Mouse (Mus musculus): ENCODE results near the gene Fam193a. TPM values are rescaled to one million over a fixed set of nuclear protein-coding genes. Genes with fewer than 3 reads are reported as not detected.
A peak's percentile ranks its signal among the peaks of the same experiment; 100 is the strongest.

The Fam193a gene
- total RNA-seq, 2 experiments from 2014 or later, result 38.2 to 39.3 TPM

DNA sequence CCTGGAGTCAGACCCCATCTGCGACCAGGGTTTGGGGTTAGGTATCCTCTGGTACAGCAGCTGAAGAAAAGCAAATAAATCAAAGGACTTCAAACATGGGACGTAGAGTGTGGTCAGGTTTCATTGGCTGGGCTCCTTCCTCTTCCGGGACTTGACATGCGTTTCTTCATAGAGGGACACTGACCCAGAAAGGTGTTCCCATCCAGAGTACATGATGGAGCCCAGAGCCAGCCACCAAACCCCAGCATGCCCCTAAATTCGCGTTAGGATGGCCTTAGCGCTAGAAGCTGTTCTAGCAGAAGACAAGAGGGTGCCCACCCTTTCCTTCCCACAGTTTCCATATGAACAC is 144.5 kb downstream of the Fam193a start:
- DNase-seq, result no peak
- intact Hi-C loops (cut with DNase I), result no loop called here

- intact Hi-C loops (cut with DNase I), result no loop called here
- DNase-seq, result no peak
These were observed 145.4 kb downstream of the Fam193a start for GRCm38 (mm10) chr5:34515096-34515495.

DNA sequence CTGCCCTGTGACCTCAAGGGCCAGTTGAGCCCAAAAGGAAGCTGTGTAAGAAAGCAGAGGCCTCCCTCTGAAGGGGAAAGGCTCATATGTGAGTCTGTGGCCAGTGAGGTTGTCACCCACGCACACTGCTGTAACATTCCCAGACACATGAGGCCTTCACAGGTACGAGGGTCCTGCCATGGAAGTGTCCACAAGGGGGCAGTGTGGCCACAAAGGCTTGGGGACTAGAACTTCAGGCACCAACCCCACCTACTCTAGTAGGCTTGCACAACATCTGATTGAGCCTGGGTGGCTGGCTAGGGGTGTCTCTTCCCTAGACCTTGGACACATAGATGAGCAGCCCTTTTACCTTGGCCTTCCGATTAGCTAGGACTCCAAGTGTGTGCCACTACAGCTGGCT is 148.2 kb downstream of the Fam193a start:
- DNase-seq, result peak; percentile 81 to 88
- intact Hi-C loops (cut with DNase I), result loop anchor here (2.0 kb wide), 1 partner anchor 119 kb away; the partner anchor contains the start of gene Mfsd10

DNA sequence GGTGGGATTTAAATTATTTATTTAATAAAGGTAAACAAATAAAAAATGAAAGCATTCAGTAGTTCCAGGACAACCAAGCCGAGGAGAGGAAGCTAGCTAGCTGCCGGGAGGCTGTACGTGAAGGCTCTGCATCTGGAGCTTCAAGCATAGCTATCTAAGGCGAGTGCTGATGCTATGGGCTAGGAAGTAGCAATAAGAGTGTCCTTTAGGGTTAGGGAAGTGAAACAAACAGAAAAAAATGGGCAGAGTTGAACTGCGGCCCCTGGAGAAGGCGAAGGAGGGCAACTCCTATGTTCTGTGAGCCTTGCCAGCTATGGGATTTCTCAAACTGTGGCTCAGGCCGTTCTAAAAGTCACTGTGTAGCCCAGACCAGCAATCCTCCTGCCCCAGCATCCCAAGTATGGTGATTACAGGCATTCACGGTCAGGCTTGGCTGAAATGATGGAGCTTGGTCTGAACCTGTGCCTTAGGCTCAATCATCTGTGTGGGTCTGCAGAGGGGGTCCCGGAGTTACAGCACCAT is 149.7 kb downstream of the Fam193a start:
- intact Hi-C loops (cut with DNase I), result loop anchor here (2.0 kb wide), 1 partner anchor 117 kb away; the partner anchor contains the start of gene Mfsd10
- DNase-seq, result no peak

GRCm38 (mm10) chr5:34520458-34521209 is 150.9 kb downstream of the Fam193a start:
- DNase-seq, result no peak
- intact Hi-C loops (cut with DNase I), result no loop called here

DNA sequence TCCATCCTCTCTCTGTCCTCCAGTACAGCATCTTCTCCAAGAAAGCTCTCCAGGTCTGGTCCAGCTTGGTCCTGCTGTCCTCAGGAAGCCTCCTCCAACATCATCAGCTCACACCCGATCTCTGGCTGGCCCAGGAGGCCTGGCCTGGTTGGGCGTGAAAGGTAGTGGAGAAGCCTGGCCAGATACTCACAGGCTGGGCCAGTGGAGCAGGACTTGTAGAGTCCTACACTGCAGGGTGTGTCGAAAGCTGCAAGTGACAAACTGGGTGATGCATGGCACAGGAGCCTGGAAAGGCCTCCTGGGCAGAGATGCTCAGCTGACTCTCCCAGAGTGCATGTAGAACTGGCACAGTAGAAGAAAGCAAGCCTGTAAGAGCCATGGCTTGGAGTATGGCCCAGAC is 151.6 kb downstream of the Fam193a start:
- intact Hi-C loops (cut with DNase I), result no loop called here

DNA sequence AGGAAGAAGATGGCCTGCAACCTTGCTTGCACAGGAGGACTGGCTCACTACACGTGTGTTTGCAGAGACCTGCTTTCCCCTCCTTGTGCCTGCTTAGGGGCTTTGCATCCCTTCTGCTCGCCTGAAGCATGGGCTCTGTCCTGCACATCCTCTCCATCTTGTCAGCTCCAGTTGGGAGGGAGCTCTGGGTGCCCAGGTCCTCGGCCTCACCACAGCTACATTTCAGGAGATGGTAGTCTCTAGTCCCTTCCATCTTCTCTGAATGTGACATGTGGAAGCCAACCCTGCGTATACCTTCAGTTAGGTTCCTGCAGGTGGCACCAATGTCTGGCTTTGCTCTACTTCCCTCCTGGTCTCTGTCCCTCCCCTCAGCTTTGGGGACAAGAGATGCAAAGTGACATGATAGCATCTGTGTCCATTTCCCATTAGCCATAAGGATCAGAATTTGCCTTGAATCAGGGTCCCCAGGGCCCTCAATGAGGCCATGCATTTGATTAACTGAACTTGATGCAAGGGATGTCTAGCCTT is 154.3 kb downstream of the Fam193a start:
- intact Hi-C loops (cut with DNase I), result no loop called here
- no peak for DNase-seq

More for the DNA sequence above, 151.6 kb downstream of the Fam193a start:
- no peak for DNase-seq

- intact Hi-C loops (cut with DNase I), result no loop called here
These were observed 154.8 kb downstream of the Fam193a start for GRCm38 (mm10) chr5:34524511-34524910.

GRCm38 (mm10) chr5:34525663-34526476 is 156.1 kb downstream of the Fam193a start, which contains the start of gene Sh3bp2:
TSS of gene Sh3bp2 (plus strand) at chr5:34525838.
- intact Hi-C loops (cut with DNase I), result no loop called here
- peak; percentile 96 to 97 for DNase-seq

More at GRCm38 (mm10) chr5:34524511-34524910, 154.8 kb downstream of the Fam193a start:
- DNase-seq, result no peak

DNA sequence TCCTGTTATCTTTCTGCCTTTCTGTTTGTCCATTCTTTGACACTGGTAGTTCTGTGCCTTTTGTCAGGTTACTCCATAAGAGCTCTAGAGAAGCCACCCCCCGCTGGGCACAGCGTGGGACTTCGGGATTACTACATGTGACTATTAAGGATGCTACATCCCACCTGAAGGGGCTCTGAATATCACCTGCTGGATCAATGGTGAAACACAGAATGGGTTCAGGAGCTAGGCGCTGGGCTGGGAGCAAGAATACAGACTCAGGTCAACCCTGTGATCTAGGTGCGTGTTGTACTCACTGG is 156.7 kb downstream of the Fam193a start:
- DNase-seq, result no peak
- intact Hi-C loops (cut with DNase I), result no loop called here

- no peak for DNase-seq
- intact Hi-C loops (cut with DNase I), result no loop called here
These were observed 157.6 kb downstream of the Fam193a start for GRCm38 (mm10) chr5:34527352-34527751.

DNA sequence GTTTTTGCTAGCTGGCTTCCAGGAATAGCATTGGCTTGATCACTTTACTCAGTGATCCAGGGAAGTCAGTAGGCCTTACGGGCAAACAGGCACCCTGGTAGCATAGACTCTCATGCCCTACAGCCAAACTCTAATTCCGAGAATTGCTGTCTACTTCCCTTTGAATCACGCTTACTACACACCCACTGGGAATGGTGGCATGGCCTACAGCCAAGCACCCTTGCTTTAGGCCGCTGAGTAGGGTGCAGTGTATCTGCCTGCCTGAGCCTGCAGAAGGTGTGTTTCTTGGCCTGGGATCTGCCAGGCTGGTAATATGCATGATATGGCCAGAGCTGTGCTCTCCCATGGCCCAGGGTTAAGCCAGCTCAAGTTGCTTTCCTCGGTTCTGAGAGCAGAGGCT is 159.0 kb downstream of the Fam193a start:
- DNase-seq, result no peak
- intact Hi-C loops (cut with DNase I), result no loop called here

GRCm38 (mm10) chr5:34530116-34530515 is 160.4 kb downstream of the Fam193a start:
- DNase-seq, result no peak
- intact Hi-C loops (cut with DNase I), result no loop called here

GRCm38 (mm10) chr5:34530687-34531086 is 161.0 kb downstream of the Fam193a start:
- intact Hi-C loops (cut with DNase I), result no loop called here
- DNase-seq, result no peak

DNA sequence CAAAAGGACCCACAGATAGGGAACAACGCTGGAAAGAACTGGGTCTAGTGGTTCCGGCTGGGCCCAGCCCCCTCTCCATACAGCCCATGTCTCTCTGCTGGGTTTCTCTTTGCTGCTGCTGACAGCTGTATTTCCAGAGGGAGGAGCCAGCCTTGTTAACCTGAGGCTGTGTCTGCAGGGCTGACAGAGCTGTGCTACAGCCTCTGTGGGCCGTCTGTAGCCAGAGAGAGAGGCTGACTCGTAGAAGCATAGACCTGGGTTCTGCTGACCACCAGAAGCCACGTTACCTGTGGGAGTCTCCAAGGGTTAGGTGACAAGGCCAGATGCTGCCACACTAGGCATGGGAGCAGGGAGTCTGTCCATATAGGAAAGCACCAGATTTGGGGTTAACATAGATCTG is 163.3 kb downstream of the Fam193a start:
- no peak for DNase-seq
- intact Hi-C loops (cut with DNase I), result no loop called here

DNA sequence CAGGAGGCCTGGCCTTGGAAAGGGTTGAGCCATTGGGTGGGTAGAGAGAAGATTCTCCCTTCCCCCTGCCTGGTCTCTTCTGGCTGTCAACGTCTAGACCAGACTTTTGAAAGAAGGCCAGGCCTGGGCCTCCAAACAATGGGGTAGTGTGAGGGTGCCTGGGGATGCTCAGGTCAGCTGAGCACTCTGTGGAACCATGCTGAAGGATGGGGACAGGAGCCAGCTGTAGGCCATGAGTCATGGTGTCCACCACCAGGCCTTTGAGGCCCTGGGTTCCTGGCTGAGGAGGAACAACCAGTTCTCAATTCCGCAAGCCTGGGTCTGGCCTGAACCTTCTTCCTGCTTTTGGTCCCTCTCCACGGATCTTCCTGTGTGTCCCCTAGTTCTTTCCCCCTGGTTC is 164.1 kb downstream of the Fam193a start:
- peak; percentile 53 to 62 for DNase-seq
- intact Hi-C loops (cut with DNase I), result no loop called here

DNA sequence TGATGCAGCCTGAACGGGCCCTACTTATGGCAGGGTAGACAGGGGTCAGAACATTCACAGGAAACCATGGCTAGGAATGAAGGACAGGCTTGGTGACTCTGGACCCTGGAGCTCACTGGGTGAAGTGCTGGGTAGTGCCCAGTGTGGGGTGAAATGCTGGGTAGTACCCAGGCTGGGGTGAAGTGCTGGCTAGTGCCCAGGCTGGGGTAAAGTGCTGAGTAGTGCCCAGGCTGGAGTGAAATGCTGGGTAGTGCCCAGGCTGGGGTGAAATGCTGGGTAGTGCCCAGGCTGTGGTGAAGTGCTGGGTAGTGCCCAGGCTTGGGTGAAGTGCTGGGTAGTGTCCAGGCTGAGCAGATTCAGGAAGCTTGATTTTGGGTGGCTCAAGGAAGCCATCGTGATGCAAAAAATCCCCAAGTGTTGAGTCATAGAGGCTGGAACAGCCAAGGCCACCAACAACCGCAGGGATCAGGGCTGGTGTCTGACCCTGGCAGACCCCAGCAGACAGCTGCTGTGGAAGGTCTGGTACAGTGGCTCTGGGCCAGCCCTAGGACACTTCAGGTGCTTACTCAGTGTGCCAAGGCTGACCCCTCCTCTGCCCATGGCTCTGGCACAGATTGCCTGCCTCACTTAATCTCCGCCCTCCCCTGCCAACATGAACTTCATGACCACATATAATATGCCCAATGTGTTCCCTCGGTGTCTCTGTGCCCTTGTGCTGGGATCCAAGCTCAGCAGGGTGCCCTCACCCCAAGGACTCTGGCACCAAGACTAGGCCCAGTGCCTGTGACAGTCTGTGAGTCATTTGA is 165.2 kb downstream of the Fam193a start:
- intact Hi-C loops (cut with DNase I), result no loop called here
- DNase-seq, result no peak

DNA sequence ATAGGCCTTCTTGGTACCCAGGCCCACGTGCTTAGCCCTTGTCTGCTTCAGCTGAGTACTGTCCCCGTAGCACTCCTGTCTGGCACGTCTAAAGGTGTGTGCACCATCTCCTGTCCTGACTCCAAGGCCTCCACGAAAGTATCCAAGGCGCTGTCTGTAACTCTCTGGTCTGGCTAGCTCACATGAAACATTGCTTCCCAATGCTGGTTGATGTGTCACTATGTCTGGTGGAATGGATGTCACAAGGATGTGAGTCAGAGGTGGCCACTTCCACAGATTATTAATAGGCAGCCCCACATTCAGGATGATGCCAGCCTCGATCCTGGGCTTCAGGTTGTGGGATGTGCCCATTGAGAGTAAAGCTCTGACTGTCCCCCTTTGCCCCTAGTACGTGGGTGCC is 166.1 kb downstream of the Fam193a start:
- intact Hi-C loops (cut with DNase I), result no loop called here
- DNase-seq, result no peak

All from heart, postnatal 10 days (tissue).